Mouse (Mus musculus) regulatory T cell (primary cell): ENCODE measurements around the gene Smarcd3.

ENCODE experiments used
- in situ Hi-C: fragments of 300-600 bp; cut with MboI, MseI; formaldehyde crosslinking; loops from one replicate; pipeline ENCODE4 v1.15.1; 2025; ENCODE audit warnings: high pct_unique_total_duplicates

Smarcd3 gene

DNA sequence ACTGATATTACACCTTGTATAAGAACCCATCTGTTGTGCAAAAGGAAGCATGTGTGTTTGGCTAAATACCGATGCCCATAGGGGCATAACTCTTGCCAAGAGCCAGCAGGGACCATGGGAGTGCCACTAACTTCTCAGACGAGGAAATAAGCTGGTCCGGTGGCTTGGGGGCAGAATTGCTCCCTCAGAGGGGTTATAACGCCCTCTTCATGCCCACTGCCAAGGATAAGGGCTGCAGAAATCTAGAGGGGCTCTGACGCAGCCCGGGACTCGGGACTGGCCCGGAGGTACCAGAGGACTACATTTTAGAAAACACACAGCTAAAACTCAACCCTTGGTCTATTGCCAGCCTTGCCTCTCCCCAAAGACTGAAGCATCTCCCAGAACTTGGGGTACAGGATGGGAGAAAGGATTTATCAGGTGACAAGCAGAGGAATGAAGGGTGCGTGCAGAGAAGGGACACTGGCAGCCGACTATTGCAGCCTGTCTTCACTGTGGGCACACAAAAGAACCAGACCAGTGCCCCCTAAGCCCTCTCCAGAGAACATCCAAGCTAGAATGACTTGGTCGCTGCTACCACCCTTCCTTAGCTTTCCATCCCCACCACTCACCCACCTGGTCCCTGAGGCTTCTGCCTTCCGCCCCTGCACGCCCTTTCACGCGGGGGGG is 26.2 kb downstream of the Smarcd3 start:
- in situ Hi-C loops = loop anchor here (25.0 kb wide), 1 partner anchor 1186 kb away; no protein-coding TSS in a partner anchor

DNA sequence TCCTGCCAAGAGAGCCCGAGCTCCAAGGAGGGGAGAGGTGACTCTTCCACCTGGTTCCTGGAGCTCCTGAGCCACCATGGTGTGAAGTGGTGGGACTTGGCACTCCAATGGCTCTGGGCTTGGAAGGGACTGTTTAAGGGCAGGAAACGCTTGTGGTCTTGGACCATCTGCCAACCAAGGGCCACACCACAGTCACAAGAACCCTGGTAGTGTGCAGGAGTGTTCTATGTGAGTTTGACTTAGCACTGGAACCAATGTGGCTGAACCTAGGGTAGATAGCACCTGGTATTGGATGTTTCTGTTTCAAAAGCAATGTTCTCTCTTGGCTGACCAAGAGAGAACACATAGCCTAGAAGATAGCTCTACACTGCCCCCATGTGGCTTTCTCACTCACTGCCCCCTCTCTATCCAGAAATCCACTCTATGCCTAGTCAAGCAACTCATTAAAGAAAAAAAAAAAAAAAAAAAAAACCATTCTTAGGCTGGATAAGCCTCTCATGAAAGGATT is 26.9 kb downstream of the Smarcd3 start:
- in situ Hi-C loops = loop anchor here (25.0 kb wide), 1 partner anchor 1185 kb away; no protein-coding TSS in a partner anchor

DNA sequence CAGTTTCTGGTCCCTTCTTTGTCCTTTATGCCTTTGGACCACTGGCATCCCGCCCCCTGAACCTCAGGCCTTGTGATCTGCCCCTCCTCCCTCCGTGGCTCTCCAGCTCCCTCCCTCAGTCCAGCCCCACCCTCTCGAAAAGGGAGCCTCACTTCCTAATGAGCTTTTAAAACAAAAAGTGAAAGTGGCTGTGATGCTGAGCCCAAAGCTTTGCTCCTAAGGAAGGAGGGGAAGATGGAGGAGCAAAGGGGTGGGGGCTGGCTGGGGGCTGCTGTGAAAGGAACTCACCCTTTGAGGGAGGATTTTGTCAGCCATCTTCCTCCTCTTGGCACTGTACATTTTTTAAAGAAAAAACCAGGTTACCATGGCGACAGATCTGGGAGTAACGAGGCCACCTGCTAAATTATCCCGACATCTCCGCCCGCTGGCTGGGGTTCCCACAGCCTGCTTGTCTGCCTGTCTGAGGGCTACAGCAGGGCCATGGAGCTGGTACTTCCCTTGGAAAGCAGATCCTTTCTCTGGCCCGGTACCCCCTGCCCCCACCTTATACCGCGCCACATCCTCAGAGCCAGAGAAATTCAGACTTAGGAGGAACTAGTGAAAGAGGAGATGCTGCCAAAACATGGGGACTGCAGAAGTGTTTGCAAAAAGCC is 27.6 kb downstream of the Smarcd3 start:
- in situ Hi-C loops = loop anchor here (25.0 kb wide), 1 partner anchor 1184 kb away; no protein-coding TSS in a partner anchor

DNA sequence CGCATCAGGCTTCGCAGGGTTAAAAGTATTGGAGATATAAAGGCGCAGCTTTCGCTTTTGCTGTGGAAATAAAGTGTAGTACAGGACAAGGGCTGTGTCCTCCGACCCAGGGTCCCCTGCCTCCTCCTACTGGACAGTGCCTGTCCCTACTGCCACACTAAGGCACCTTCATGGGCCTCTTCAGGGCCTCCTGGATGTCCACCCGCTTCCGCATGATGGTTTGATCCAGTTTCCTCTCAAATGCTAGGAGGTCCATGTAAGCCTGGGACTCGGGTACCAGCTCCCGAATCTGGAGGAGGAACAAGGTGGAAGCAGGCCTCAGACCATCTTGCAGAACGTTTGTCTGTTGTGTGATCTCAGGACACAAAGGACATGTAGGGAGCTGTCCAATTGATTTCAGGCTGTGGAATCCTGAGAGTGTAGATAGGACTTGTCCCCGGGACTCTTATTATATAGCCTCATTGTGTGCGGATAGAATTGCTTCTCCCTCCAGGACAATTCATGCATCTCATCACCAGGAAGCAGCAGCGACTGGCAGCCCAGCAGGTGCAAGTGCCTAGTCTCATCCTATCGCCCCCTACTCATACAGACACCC is 28.3 kb downstream of the Smarcd3 start:
- in situ Hi-C loops = loop anchor here (25.0 kb wide), 1 partner anchor 1184 kb away; no protein-coding TSS in a partner anchor

DNA sequence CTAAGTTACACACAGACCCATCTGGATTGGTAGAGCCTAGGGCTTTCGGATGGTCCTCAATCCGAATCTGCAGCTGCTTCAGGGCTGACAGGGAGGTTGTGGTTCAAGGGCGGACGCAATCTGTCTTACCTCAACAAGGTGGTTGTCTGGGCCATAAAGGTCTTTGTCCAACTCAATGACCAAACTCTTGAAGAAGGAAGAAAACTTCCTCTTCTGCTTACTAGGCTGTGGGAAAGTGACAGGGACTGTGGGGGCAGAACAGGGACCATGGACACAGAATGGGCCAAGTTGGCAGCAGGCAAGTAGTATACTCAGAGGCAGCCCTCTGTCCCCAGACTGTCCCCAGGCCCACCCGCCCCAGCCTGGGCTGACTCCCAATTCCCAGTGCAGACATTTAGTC is 28.9 kb downstream of the Smarcd3 start:
- in situ Hi-C loops = loop anchor here (25.0 kb wide), 1 partner anchor 1183 kb away; no protein-coding TSS in a partner anchor

DNA sequence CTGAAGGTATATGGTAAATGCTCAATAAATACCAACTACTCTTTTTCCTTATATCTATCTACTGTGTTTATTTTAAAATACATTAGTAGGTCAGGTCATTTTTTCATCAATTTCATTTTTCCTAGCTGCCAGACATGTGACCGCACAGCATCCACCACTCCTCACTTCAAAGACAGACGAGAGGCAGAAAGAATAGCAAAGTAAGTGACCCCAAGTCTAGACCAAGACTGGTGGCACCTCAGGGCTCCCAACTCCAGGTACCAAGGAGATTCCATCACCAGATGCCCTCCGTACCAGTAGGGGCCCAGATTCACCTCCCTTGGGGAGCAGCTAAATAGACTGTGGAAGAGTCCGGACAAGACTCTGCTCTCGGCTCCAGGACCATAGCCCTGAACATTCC is 29.9 kb downstream of the Smarcd3 start:
- in situ Hi-C loops = loop anchor here (25.0 kb wide), 1 partner anchor 1182 kb away; no protein-coding TSS in a partner anchor

DNA sequence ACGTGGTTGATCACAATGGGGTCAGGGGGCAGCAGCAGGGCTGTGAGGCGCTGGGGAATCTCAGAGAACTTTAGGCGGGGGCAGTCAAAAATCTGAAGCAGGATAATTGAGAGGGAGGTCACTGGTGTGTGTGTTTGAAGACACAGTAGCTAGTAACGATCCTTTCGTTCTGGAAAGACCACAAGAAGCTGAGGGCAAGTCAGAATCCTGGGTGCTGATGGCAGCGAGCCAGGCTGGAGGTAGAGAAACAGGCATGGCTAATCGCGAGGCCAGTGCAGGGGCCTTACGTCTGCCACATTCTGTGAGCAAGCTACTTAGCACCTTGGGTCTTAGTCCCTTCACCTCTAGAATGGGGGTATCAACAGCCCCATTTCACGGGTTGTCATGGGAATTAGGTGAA is 30.3 kb downstream of the Smarcd3 start:
- in situ Hi-C loops = loop anchor here (25.0 kb wide), 1 partner anchor 1182 kb away; no protein-coding TSS in a partner anchor

DNA sequence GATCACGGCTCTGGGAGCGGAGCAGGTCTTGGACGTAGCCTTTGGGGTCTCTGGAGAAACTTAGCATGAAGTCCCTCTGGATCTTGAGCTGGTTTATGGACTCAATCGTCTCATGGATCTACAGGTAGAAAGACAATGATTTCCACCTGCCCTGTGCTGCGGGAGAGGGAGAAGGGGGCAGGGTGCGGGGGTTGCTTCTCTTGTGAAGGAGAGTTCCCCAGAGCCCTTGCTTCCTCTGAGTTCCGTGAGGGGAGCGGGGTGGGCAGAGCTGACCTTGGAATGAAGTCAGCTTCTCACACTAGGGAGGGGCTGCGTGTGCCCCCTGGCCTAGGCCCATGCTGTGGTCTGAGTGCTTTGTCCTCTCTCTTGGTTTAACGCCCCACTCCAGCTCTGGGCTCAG is 31.0 kb downstream of the Smarcd3 start:
- in situ Hi-C loops = loop anchor here (25.0 kb wide), 1 partner anchor 1181 kb away; no protein-coding TSS in a partner anchor

DNA sequence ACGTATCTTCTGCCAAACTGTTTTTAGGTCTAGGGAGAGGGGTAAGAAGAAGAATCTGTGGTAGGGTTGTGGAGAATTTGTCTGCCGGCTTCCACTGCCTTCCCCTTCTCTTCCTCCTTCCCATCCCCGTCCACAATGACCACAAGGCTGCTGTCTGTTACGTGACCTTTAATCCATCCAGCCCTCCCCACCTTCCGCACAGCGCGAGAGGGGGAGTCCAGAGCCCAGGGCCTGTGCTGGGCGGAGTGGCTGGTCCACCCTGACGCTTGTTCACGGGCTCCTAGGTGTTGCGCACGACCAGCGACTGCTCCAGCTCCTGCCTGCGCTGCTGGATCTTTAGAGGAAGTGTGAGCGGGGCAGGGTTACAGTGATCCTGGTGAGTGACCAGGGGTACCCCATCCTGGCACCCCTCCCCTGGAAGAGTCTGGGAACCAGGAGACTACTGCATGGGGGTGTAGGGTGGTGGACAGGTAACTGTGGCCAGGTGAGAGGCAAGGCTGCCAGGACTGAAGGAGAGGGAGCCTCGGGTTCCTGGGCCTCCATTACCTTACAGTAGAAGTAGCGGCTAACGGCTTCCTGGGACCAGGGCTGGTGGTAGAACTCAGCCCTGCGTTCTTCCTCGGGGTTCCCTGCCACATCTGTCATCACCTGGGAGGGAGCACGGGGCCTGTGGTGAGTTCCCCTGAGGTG is 31.6 kb downstream of the Smarcd3 start:
- in situ Hi-C loops = loop anchor here (25.0 kb wide), 1 partner anchor 1180 kb away; no protein-coding TSS in a partner anchor

DNA sequence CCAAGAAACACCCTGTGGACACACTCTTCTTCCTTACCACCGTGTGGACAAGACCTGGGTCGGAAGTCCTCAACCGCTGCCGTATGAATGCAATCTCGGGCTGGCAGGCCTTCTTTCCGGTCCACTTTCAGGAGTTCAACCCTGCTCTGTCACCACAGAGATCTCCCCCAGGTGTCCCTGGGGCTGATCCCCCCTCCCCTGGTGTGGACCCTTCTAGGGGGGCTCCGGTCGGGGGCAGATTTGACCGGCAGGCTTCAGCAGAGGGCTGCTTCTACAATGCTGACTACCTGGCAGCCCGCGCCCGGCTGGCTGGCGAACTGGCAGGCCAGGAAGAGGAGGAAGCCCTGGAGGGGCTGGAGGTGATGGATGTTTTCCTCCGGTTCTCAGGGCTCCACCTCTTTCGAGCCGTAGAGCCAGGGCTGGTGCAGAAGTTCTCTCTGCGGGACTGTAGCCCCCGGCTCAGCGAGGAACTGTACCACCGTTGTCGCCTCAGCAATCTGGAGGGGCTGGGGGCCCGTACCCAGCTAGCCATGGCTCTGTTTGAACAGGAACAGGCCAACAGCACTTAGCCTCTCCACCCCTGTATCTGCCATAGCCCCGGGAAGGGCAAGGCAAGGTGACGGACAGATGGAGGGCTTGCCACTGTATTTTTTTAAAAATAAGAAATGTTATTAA is 32.3 kb downstream of the Smarcd3 start:
- in situ Hi-C loops = loop anchor here (25.0 kb wide), 1 partner anchor 1180 kb away; no protein-coding TSS in a partner anchor

DNA sequence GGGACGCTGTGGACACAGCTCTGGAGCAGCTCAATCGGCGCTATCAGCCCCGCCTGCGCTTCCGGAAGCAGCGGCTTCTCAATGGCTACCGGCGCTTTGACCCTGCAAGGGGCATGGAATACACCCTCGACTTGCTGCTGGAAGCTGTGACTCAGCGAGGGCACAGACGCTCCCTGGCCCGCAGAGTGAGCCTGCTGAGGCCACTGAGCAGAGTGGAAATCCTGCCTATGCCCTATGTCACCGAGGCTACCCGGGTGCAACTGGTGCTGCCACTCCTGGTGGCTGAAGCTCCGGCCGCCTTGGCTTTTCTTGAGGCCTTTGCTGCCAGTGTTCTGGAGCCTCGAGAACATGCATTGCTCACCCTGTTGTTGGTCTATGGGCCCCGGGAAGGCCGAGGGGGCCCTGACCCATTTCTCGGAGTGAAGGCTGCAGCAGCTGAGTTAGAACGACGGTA is 32.9 kb downstream of the Smarcd3 start:
- in situ Hi-C loops = loop anchor here (25.0 kb wide), 1 partner anchor 1179 kb away; no protein-coding TSS in a partner anchor

DNA sequence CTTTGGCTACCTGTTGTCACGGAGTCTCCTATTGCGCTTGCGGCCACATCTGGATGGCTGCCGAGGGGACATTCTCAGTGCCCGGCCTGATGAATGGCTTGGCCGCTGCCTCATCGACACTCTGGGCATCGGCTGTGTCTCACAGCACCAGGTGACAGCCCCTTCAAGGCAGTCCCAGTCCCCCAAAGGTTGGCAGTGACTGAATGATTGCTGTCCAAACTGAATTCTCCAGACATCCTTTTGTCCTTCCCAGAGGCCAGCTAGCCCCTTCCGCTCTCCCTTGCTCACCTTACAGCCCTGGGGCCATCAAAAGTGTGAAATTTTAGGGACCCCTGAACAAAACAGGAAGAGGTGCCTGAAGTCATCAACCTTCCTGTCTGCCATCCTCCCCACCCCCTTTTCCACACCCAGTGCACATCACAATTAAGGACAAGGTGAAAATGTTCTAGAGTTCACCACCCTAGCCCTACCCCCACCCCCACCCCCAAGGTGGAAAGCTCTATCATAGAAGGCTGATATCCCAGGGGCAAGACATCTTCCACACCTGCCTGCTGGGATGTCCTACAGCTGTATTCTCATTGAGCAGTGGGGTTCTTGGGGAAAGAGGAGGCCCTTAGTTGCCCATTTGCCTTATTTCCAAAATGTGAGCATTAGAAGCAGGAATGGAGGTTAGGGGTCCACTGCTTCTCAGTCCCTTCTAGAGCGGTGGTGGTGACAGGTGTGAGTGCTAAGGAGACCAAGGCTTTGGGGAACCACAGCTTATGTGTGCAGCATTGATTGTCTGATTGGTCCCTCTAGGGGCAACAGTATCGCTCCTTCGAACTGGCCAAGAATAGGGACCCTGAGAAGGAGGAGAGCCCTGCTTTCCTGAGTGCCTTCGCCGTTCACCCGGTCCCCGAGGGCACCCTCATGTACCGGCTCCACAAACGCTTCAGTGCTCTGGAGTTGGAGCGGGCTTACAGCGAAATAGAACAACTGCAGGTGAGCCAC is 34.4 kb downstream of the Smarcd3 start:
- in situ Hi-C loops = loop anchor here (25.0 kb wide), 1 partner anchor 1178 kb away; no protein-coding TSS in a partner anchor

DNA sequence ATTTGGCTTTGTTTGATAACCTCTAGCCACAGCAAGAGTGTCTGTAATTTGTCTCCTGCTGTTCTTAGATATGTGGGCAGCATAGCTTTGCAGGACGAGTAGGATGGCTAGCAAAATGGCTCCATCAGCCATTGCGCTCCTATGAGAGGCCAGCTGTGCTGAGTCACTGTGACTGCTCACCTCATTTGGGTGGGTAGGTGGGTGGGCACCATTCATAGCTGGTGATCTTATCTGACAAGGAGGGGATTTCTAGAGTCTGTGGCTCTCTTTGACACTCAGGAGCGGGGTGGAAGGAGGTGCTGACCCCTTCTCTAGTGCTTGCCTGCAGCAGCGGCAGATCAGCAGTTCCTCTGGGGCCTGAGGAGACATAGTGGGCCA is 37.0 kb downstream of the Smarcd3 start:
- in situ Hi-C loops = loop anchor here (25.0 kb wide), 1 partner anchor 1175 kb away; no protein-coding TSS in a partner anchor

DNA sequence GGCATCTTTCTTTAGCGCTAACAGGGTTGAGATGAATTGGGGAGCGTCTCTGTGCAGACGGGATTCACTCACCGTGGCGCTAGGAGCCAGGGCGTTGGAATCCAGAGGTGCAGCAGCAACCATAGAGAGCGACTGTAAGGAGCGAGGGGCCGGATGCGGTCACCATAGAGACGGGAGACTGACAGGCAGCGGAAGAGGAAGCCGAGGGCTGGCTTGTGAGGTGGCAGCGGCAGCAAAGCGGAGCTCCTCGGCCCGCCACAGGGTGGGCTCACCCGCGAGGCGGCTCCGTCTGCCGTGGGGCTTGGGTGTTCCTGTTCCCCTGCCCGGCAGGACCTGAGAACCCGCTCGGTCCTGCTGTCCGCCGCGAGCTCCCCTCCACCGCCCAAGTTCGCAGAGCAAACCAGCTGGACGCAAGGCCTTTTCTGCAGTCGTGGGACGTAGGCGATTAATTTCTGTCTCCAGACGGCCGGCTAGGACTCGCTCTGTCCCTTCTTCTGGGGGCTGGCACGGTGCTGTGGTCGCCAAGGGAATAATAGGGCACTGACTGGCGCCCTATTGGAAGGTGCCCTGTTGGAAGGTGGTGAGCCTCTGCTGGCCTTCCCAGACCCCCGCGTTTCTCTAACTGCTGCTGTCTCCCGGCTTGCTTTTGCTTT is 37.5 kb downstream of the Smarcd3 start, which contains the start of gene Chpf2:
Gene Chpf2, plus strand, starts transcription at position 195 of the 653 bp plus-strand sequence.
- in situ Hi-C loops = loop anchor here (25.0 kb wide), 1 partner anchor 1174 kb away; no protein-coding TSS in a partner anchor

DNA sequence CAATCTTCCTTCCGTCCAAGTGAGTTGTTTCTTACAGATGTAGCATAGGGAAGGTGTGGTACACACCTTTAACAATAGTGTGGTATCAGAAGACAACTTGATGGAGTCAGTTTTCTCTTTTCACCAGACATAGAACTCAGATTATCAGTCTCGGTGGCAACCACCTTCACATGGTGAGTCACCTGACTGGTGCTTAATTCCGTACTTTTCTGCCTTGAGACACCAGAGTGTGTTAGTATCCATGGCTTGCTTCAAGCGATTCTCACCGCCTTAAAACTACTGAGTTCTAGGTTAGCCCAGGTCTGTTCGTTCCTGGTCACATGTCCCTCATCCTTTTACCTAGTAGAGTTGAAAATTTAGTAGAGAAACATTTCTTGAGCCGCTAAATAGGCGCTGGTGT is 38.1 kb downstream of the Smarcd3 start:
- in situ Hi-C loops = loop anchor here (25.0 kb wide), 1 partner anchor 1174 kb away; no protein-coding TSS in a partner anchor

DNA sequence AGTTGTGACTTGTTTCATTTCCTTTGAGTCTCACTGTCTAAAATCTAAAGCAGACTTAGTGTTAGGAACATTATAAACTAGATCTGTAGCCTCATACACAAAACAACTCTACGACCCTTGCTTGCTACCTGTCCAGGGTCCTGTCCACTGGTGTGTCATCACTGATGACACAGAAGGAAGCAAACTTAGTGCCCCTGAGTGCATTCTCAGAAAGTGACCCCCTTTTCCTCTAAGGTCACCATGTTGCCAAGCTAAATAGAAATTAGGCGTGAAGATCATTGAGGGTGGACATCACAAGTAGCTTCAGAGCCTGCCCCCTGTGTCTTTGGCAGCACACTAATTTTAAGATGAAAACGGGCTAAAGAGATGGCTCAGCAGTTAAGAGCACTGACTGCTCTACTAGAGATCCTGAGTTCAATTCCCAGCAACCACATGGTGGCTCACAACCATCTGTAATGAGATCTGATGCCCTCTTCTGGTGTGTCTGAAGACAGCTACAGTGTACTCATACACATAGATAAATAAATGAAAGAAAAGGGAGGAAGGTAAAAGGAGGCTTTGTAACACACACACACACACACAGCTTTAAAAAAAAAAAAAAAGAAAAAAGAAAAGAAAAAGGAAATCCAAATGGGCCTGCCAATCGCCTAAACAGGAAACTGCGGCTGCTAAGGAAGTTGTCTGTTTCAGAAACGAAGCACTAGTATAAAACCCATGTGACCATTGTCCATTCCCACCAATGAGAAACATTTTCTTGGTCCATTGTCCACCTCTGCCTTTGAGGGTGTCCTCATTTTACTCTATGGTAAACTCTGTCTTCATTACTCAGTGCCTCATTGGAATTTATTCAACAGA is 45.9 kb downstream of the Smarcd3 start:
- in situ Hi-C loops = loop anchor here (25.0 kb wide), 1 partner anchor 1166 kb away; no protein-coding TSS in a partner anchor

DNA sequence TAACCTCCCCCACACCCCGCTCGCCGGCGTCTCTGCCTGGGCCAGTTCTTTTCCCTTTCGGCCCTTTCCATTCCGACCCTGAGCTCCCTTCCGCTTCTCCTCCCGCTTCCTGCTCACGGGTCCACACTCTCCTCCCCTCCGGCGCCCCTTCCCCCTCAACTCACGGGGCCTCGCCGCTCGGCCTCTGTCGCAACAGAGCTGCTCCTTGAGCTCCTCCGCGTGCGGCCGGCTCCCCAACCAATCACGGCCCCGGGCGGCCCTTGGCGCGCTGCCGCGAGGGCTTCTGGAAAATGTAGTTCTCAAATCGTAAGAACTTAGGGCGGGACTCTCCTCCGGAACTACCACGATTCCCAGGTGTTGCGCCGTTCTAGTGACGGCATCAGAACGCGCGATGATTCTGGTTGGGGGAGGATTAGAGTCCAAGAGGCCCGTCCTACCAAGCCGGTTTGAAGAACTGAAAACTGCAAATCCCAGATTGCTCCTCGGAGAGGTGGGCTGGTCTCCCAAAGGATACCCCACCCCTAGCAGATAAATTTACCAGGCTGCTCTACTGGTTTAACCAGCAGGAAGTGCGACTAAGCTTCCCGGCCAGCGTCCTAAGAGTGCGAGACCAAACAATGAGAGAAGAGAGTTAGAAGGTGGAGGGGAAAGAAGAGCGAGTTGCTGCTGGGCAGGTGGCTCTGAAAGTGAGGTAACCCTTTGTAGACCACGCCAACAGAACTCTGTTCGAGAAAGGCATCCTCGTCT is 46.9 kb downstream of the Smarcd3 start, which contains the start of gene Abcf2:
Gene Abcf2, minus strand, starts transcription at position 285 of the 747 bp plus-strand sequence.
- in situ Hi-C loops = loop anchor here (25.0 kb wide), 1 partner anchor 1165 kb away; no protein-coding TSS in a partner anchor
